Mouse (Mus musculus) limb, embryonic 14.5 days (tissue): ENCODE measurements around the gene Kmt2c. TPM values are rescaled to one million over a fixed set of nuclear protein-coding genes. Genes with fewer than 3 reads are reported as not detected.

Experiments
- ATAC-seq: fragments of 200-750 bp; cut with Nextera tagmentation; 2 replicates; pipeline ENCODE4 v1.8.0; 2017; ENCODE audit warnings: low read depth, moderate number of reproducible peaks, moderate TSS enrichment; ENCODE audit not compliant: low FRiP score
- DNase-seq: peaks from one replicate; pipeline ENCODE4 v3.0.0-alpha.2; 2015; ENCODE audit warnings: low spot score
- H3K27ac ChIP-seq: fragments of 300-500 bp; sonication (generic); replicated peaks from 2 replicates; pipeline ENCODE4 v1.5.1; 2014; ENCODE audit warnings: low read depth, mild to moderate bottlenecking, low read length, moderate library complexity, mixed read lengths
- H3K27me3 ChIP-seq: fragments of 300-500 bp; sonication (generic); 2 replicates; pipeline ENCODE4 v1.6.1; 2014; ENCODE audit warnings: low read length, mixed read lengths; ENCODE audit not compliant: control insufficient read depth, insufficient read depth
- H3K36me3 ChIP-seq: fragments of 300-500 bp; sonication (generic); 2 replicates; pipeline ENCODE4 v1.6.1; 2014; ENCODE audit warnings: mild to moderate bottlenecking, low read length, moderate library complexity, mixed read lengths; ENCODE audit not compliant: control insufficient read depth, insufficient read depth
- H3K4me1 ChIP-seq: fragments of 300-500 bp; sonication (generic); 2 replicates; pipeline ENCODE4 v1.6.1; 2014; ENCODE audit warnings: antibody characterized with exemption, low read length, mixed read lengths; ENCODE audit not compliant: control insufficient read depth, insufficient read depth
- H3K4me2 ChIP-seq: fragments of 300-500 bp; sonication (generic); replicated peaks from 2 replicates; pipeline ENCODE4 v1.6.1; 2014; ENCODE audit warnings: low read depth, mild to moderate bottlenecking, low read length, moderate library complexity; ENCODE audit not compliant: severe bottlenecking
- H3K4me3 ChIP-seq: fragments of 300-500 bp; sonication (generic); replicated peaks from 2 replicates; pipeline ENCODE4 v1.5.1; 2014; ENCODE audit warnings: low read length
- H3K9ac ChIP-seq: fragments of 300-500 bp; sonication (generic); 2 replicates; pipeline ENCODE4 v1.6.1; 2014; ENCODE audit warnings: mild to moderate bottlenecking, low read depth, low read length, moderate library complexity; ENCODE audit not compliant: severe bottlenecking
- H3K9me3 ChIP-seq: fragments of 300-500 bp; sonication (generic); 2 replicates; pipeline ENCODE4 v1.6.1; 2016; ENCODE audit warnings: low read length; ENCODE audit not compliant: control insufficient read depth
- POLR2A ChIP-seq: fragments of 200-500 bp; IDR thresholded peaks from 2 replicates; pipeline ENCODE4 v1.8.0; 2012; ENCODE audit warnings: inconsistent platforms, mild to moderate bottlenecking, moderate library complexity, borderline replicate concordance; ENCODE audit not compliant: insufficient read depth, insufficient read length; ENCODE audit errors: extremely low read depth
- WGBS: fragments of 180-500 bp; shearing (Covaris S2); extraction: QIAGEN DNeasy Blood & Tissue Kit; methylation state at CpG from one replicate; pipeline ENCODE4 v1.1.7; 2014; 5-methylcytosine and 5-hydroxymethylcytosine counted together
- polyA plus RNA-seq, 2 experiments: library from polyadenylated mRNA; depleted of rRNA in 1 of 2; stranded (reverse) in 1 of 2; unstranded in 1 of 2; fragments of >200 nt; fragmentation: Nextera tagmentation in 1 of 2; extraction: Ambion mirVana in 1 of 2; gene quantifications; 2 replicates each; pipeline versions ENCODE4 v1.2.1 to v1.2.3; 2012 to 2014

The Kmt2c gene
- polyA plus RNA-seq, 2 experiments, result 19.8 to 26.5 TPM

- Histone ChIP-seq H3K4me1 (no peaks in the 10 kb centered on the region), H3K9me3 (no peaks in the 10 kb centered on the region), H3K9ac (no peak overlapping the region), H3K4me2 (no peak overlapping the region), H3K27ac (no peak overlapping the region), H3K36me3 (peaks cover 4% of the 10 kb centered on the region; the same call in 1 of the 2 replicates), H3K27me3 (no peaks in the 10 kb centered on the region), H3K4me3 (no peak overlapping the region)
- ATAC-seq (no peak), DNase-seq (no peak)
- TF ChIP-seq POLR2A, result no peak
These were observed 119.4 kb downstream of the Kmt2c start for GRCm38 (mm10) chr5:25379188-25379587.

GRCm38 (mm10) chr5:25368420-25368819 lies 130.2 kb downstream of the Kmt2c start:
- ATAC-seq (no peak), DNase-seq (no peak)
- WGBS, result 94% methylated on average over 2 of the region's 2 CpGs
- no peak for TF ChIP-seq POLR2A
- Histone ChIP-seq H3K4me3 (no peak overlapping the region), H3K4me2 (no peak overlapping the region), H3K36me3 (peaks cover 8% of the 10 kb centered on the region), H3K4me1 (no peaks in the 10 kb centered on the region), H3K9ac (no peak overlapping the region), H3K27ac (no peak overlapping the region), H3K27me3 (no peaks in the 10 kb centered on the region), H3K9me3 (no peaks in the 10 kb centered on the region)

GRCm38 (mm10) chr5:25367126-25367525 lies 131.5 kb downstream of the Kmt2c start:
- Histone ChIP-seq H3K4me1 (no peaks in the 10 kb centered on the region), H3K27me3 (no peaks in the 10 kb centered on the region), H3K36me3 (peaks cover 4% of the 10 kb centered on the region; the same call in 1 of the 2 replicates), H3K9ac (no peak overlapping the region), H3K27ac (no peak overlapping the region), H3K9me3 (no peaks in the 10 kb centered on the region), H3K4me3 (no peak overlapping the region), H3K4me2 (no peak overlapping the region)
- TF ChIP-seq POLR2A, result no peak
- DNase-seq, result no peak
- 62% methylated on average over 1 of the region's 1 CpGs for WGBS
- no peak for ATAC-seq

DNA sequence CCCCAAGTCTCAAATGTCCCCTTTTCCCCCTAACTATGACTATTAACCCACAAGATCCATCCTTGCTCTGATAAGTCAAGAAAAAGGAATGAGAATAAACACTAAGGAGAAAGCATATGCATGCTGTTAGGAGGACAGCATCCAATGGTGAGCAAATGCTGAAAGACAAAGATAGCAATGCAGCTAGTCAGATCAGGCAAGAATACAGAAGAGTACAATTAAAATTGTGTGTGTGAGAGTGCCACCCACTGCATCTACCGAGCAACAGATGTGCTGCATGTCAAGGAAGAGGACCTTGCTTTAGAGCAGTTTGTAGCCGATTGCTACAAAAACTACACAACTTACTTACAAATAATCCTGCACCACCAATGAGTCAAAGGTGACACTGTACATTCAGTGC lies 145.1 kb downstream of the Kmt2c start:
- 85% methylated on average over 2 of the region's 2 CpGs for WGBS
- peaks cover 33% of the 10 kb centered on the region for H3K36me3 ChIP-seq
- DNase-seq (no peak), ATAC-seq (no peak)
- no peak overlapping the region for H3K9ac ChIP-seq
- no peak for TF ChIP-seq POLR2A
- no peak overlapping the region for H3K27ac ChIP-seq
- no peaks in the 10 kb centered on the region for H3K27me3 ChIP-seq
- H3K4me2 ChIP-seq, result no peak overlapping the region
- no peaks in the 10 kb centered on the region for H3K4me1 ChIP-seq
- H3K4me3 ChIP-seq, result no peak overlapping the region
- no peaks in the 10 kb centered on the region for H3K9me3 ChIP-seq

GRCm38 (mm10) chr5:25331322-25331721 lies 167.3 kb downstream of the Kmt2c start:
- Histone ChIP-seq H3K9me3 (no peaks in the 10 kb centered on the region), H3K27me3 (no peaks in the 10 kb centered on the region), H3K27ac (no peak overlapping the region), H3K9ac (no peak overlapping the region), H3K36me3 (peaks cover 28% of the 10 kb centered on the region), H3K4me3 (no peak overlapping the region), H3K4me2 (no peak overlapping the region), H3K4me1 (no peaks in the 10 kb centered on the region)
- DNase-seq (no peak), ATAC-seq (no peak)
- 94% methylated on average over 2 of the region's 2 CpGs for WGBS
- TF ChIP-seq POLR2A, result no peak

DNA sequence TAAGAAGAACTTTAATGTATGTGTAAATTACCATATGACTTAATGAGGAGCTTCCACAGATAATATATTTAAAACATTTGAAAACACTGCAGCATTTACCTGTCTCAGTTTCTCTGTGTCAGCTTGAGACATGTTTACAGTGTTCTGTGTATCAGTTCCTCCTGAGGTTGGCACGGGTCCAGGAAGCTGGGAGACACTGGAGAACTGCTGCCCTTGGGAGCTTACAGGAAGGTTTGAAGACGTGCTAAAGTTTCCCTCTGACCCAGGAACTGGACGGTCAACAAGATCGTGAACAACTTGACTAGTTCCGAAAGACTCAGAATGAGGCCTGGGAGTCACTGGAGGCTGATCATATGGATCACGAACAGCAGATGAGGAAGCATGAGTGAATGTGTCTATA lies 184.7 kb downstream of the Kmt2c start:
- H3K4me1 ChIP-seq, result no peaks in the 10 kb centered on the region
- H3K27ac ChIP-seq, result no peak overlapping the region
- H3K27me3 ChIP-seq, result no peaks in the 10 kb centered on the region
- no peak for ATAC-seq
- peaks cover 60% of the 10 kb centered on the region for H3K36me3 ChIP-seq
- H3K9me3 ChIP-seq, result no peaks in the 10 kb centered on the region
- no peak for TF ChIP-seq POLR2A
- no peak overlapping the region for H3K9ac ChIP-seq
- DNase-seq, result no peak
- H3K4me2 ChIP-seq, result no peak overlapping the region
- H3K4me3 ChIP-seq, result no peak overlapping the region
- 84% methylated on average over 6 of the region's 6 CpGs for WGBS
